Mouse (Mus musculus) ES-Bruce4 (cell line): ENCODE data around the gene Mto1. TPM values are rescaled to one million over a fixed set of nuclear protein-coding genes. Genes with fewer than 3 reads are reported as not detected.

Experiments
- H3K27ac ChIP-seq: 2 replicates; pipeline ENCODE4 v1.5.1; 2012; ENCODE audit warnings: low read length, inconsistent platforms; ENCODE audit not compliant: insufficient read depth
- H3K27me3 ChIP-seq: 2 replicates; pipeline ENCODE4 v1.6.1; 2012; ENCODE audit warnings: mild to moderate bottlenecking, low read length, inconsistent platforms; ENCODE audit not compliant: control insufficient read depth, poor library complexity, insufficient read depth, severe bottlenecking
- H3K36me3 ChIP-seq: 2 replicates; pipeline ENCODE4 v1.6.1; 2012; ENCODE audit warnings: inconsistent platforms, mild to moderate bottlenecking, low read length, moderate library complexity; ENCODE audit not compliant: control insufficient read depth, poor library complexity, insufficient read depth, severe bottlenecking
- H3K4me1 ChIP-seq: one replicate; pipeline ENCODE4 v1.8.1; 2011; ENCODE audit warnings: low read length; ENCODE audit not compliant: control insufficient read depth, insufficient read depth
- H3K4me3 ChIP-seq: 2 replicates; pipeline ENCODE4 v1.5.1; 2011; ENCODE audit warnings: low read depth, mild to moderate bottlenecking, low read length
- H3K9ac ChIP-seq: 2 replicates; pipeline ENCODE4 v1.6.1; 2012; ENCODE audit warnings: low read depth, mild to moderate bottlenecking, inconsistent platforms; ENCODE audit not compliant: poor library complexity, severe bottlenecking
- H3K9me3 ChIP-seq: replicated peaks from 2 replicates; pipeline ENCODE4 v1.6.1; 2012; ENCODE audit warnings: mild to moderate bottlenecking, low read length, inconsistent platforms; ENCODE audit not compliant: control insufficient read depth, poor library complexity, insufficient read depth, severe bottlenecking
- CTCF ChIP-seq: IDR thresholded peaks from one replicate; pipeline ENCODE4 v1.8.1; 2011; ENCODE audit warnings: low read depth, low read length
- EP300 ChIP-seq: IDR thresholded peaks from 2 replicates; pipeline ENCODE4 v1.6.1; 2011; ENCODE audit warnings: low read depth, low read length; ENCODE audit not compliant: insufficient read depth
- POLR2A ChIP-seq: IDR thresholded peaks from one replicate; pipeline ENCODE4 v1.8.1; 2011; ENCODE audit warnings: low read length; ENCODE audit not compliant: insufficient read depth
- polyA plus RNA-seq: library from polyadenylated mRNA; stranded (reverse); fragments of >200 nt; gene quantifications from 2 replicates; pipeline ENCODE4 v1.2.4, GENCODE M21; 2011; ENCODE audit warnings: low read depth; ENCODE audit not compliant: missing spikeins, insufficient read depth, insufficient read length

Mto1 gene
- polyA plus RNA-seq, 1 experiment: 23.1 TPM

GRCm38 (mm10) chr9:78493171-78493570 is 45.2 kb downstream of the Mto1 start:
- H3K9me3 ChIP-seq: 0 out of 2 replicates have a peak, but pooled peaks cover 2% of the 10 kb centered on the region
- no peak overlapping the region for H3K4me3 ChIP-seq
- H3K9ac ChIP-seq: no peak overlapping the region
- TF ChIP-seq CTCF: no peak
- TF ChIP-seq POLR2A: no peak
- no peak for TF ChIP-seq EP300
- no peaks in the 10 kb centered on the region for H3K4me1 ChIP-seq
- no peaks in the 10 kb centered on the region for H3K27me3 ChIP-seq
- no peaks in the 10 kb centered on the region for H3K36me3 ChIP-seq
- H3K27ac ChIP-seq: no peak overlapping the region

- TF ChIP-seq POLR2A: no peak
- no peak for TF ChIP-seq EP300
- TF ChIP-seq CTCF: no peak
- H3K9ac ChIP-seq: no peak overlapping the region
- no peaks in the 10 kb centered on the region for H3K4me1 ChIP-seq
- no peaks in the 10 kb centered on the region for H3K36me3 ChIP-seq
- H3K27me3 ChIP-seq: no peaks in the 10 kb centered on the region
- H3K4me3 ChIP-seq: no peak overlapping the region
- H3K27ac ChIP-seq: peak overlapping the region; percentile 12; the same call in 1 of the 2 replicates
- H3K9me3 ChIP-seq: 0 out of 2 replicates have a peak, but pooled peaks cover 2% of the 10 kb centered on the region
Observed at GRCm38 (mm10) chr9:78500386-78500785, 52.4 kb downstream of the Mto1 start.

- Histone ChIP-seq H3K4me1 (peaks cover 2% of the 10 kb centered on the region), H3K27me3 (no peaks in the 10 kb centered on the region), H3K4me3 (no peak overlapping the region), H3K9me3 (0 out of 2 replicates have a peak, but pooled peaks cover under 1% of the 10 kb centered on the region), H3K27ac (no peak overlapping the region), H3K9ac (no peak overlapping the region), H3K36me3 (no peaks in the 10 kb centered on the region)
- no peak for TF ChIP-seq EP300
- no peak for TF ChIP-seq POLR2A
- TF ChIP-seq CTCF: no peak
Observed at GRCm38 (mm10) chr9:78501284-78501683, 53.3 kb downstream of the Mto1 start.

- Histone ChIP-seq H3K9ac (peak overlapping the region; percentile 90), H3K27me3 (no peaks in the 10 kb centered on the region), H3K4me3 (peak overlapping the region; percentile 64), H3K4me1 (peaks cover 2% of the 10 kb centered on the region), H3K27ac (peak overlapping the region; percentile 99), H3K36me3 (no peaks in the 10 kb centered on the region), H3K9me3 (no peaks in the 10 kb centered on the region)
- TF ChIP-seq EP300 (no peak), CTCF (no peak), POLR2A (no peak)
Observed at GRCm38 (mm10) chr9:78503223-78504079, 55.4 kb downstream of the Mto1 start.

GRCm38 (mm10) chr9:78504133-78504532 is 56.1 kb downstream of the Mto1 start:
- TF ChIP-seq POLR2A (no peak), CTCF (no peak), EP300 (no peak)
- Histone ChIP-seq H3K4me3 (peak overlapping the region; percentile 27), H3K27me3 (no peaks in the 10 kb centered on the region), H3K9ac (peak overlapping the region; percentile 90), H3K27ac (peak overlapping the region; percentile 99), H3K4me1 (peaks cover 2% of the 10 kb centered on the region), H3K9me3 (no peaks in the 10 kb centered on the region), H3K36me3 (no peaks in the 10 kb centered on the region)

GRCm38 (mm10) chr9:78504679-78505078 is 56.7 kb downstream of the Mto1 start:
- H3K9me3 ChIP-seq: no peaks in the 10 kb centered on the region
- H3K4me3 ChIP-seq: peak overlapping the region; percentile 39
- H3K4me1 ChIP-seq: peaks cover 2% of the 10 kb centered on the region
- TF ChIP-seq EP300 (no peak), CTCF (no peak), POLR2A (peak; percentile 28)
- H3K27ac ChIP-seq: peak overlapping the region; percentile 99
- H3K9ac ChIP-seq: peak overlapping the region; percentile 90
- no peaks in the 10 kb centered on the region for H3K27me3 ChIP-seq
- H3K36me3 ChIP-seq: no peaks in the 10 kb centered on the region
